Mouse (Mus musculus): ENCODE data around the gene Gm28048. TPM values are rescaled to one million over a fixed set of nuclear protein-coding genes. Genes with fewer than 3 reads are reported as not detected.
A peak's percentile ranks its signal among the peaks of the same experiment; 100 is the strongest.

Gene Gm28048
- total RNA-seq, 2 experiments from 2014 or later: 1.8 to 2.1 TPM

GRCm38 (mm10) chr11:23008181-23008823 is 26.4 kb upstream of the Gm28048 start:
- Histone ChIP-seq H3K4me3 (peak overlapping the region; percentile 93), H3K27ac (peak overlapping the region; percentile 93)
- intact Hi-C loops (cut with DNase I): loop anchor here (5.0 kb wide), 4 partner anchors 59 to 264 kb away; partner anchors contain the start of gene Xpo1
- TF ChIP-seq CTCF (IDR thresholded peaks at IDR 0.05): peak; percentile 47
- peak; percentile 89 for DNase-seq

GRCm38 (mm10) chr11:23007481-23008180 is 25.7 kb upstream of the Gm28048 start, which contains the start of gene Fam161a:
Gene Fam161a (plus strand): TSS chr11:23007531.
- no peak for TF ChIP-seq CTCF (IDR thresholded peaks at IDR 0.05)
- Histone ChIP-seq H3K27ac (peak within 1 kb of the TSS; percentile 93), H3K4me3 (peak within 1 kb of the TSS; percentile 93)
- intact Hi-C loops (cut with DNase I): loop anchor here (5.0 kb wide), 4 partner anchors 60 to 265 kb away; partner anchors contain the start of gene Xpo1
- peak; percentile 67 for DNase-seq

- Histone ChIP-seq H3K4me3 (peak overlapping the region; percentile 93), H3K27ac (peak overlapping the region; percentile 93)
- TF ChIP-seq CTCF (IDR thresholded peaks at IDR 0.05): no peak
- no peak for DNase-seq
- intact Hi-C loops (cut with DNase I): loop anchor here (5.0 kb wide), 4 partner anchors 60 to 265 kb away; partner anchors contain the start of gene Xpo1
These were observed 25.2 kb upstream of the Gm28048 start for GRCm38 (mm10) chr11:23007166-23007480.

GRCm38 (mm10) chr11:23005276-23005675 is 23.4 kb upstream of the Gm28048 start:
- intact Hi-C loops (cut with DNase I): loop anchor here (5.0 kb wide), 4 partner anchors 62 to 267 kb away; partner anchors contain the start of gene Xpo1

GRCm38 (mm10) chr11:22998308-22998707 is 16.4 kb upstream of the Gm28048 start:
- DNase-seq: no peak
- H3K4me3 ChIP-seq: no peak overlapping the region
- H3K27ac ChIP-seq: no peak overlapping the region
- no peak for TF ChIP-seq CTCF (IDR thresholded peaks at IDR 0.05)
- intact Hi-C loops (cut with DNase I): no loop called here

More at GRCm38 (mm10) chr11:23005276-23005675, 23.4 kb upstream of the Gm28048 start:
- no peak for DNase-seq
- Histone ChIP-seq H3K4me3 (no peak overlapping the region), H3K27ac (no peak overlapping the region)
- no peak for TF ChIP-seq CTCF (IDR thresholded peaks at IDR 0.05)

- intact Hi-C loops (cut with DNase I): no loop called here
- no peak overlapping the region for H3K27ac ChIP-seq
- no peak overlapping the region for H3K4me3 ChIP-seq
- no peak for TF ChIP-seq CTCF (IDR thresholded peaks at IDR 0.05)
- DNase-seq: no peak
These were observed 13.6 kb upstream of the Gm28048 start for GRCm38 (mm10) chr11:22995461-22995860.

GRCm38 (mm10) chr11:22994271-22994670 is 12.4 kb upstream of the Gm28048 start:
- TF ChIP-seq CTCF (IDR thresholded peaks at IDR 0.05): no peak
- intact Hi-C loops (cut with DNase I): no loop called here
- Histone ChIP-seq H3K4me3 (no peak overlapping the region), H3K27ac (no peak overlapping the region)
- DNase-seq: no peak

GRCm38 (mm10) chr11:22991218-22991835 is 9.4 kb upstream of the Gm28048 start:
- TF ChIP-seq CTCF (IDR thresholded peaks at IDR 0.05): no peak
- Histone ChIP-seq H3K4me3 (peak overlapping the region; percentile 76), H3K27ac (peak overlapping the region; percentile 93)
- intact Hi-C loops (cut with DNase I): no loop called here
- no peak for DNase-seq

GRCm38 (mm10) chr11:22990393-22991126 is 8.7 kb upstream of the Gm28048 start, which contains the start of gene Cct4:
Gene Cct4 (plus strand): TSS chr11:22990519.
- intact Hi-C loops (cut with DNase I): no loop called here
- no peak for TF ChIP-seq CTCF (IDR thresholded peaks at IDR 0.05)
- peak within 1 kb of the TSS; percentile 76 for H3K4me3 ChIP-seq

GRCm38 (mm10) chr11:22989786-22990185 is 7.9 kb upstream of the Gm28048 start:
- peak overlapping the region; percentile 76 for H3K4me3 ChIP-seq
- DNase-seq: no peak
- no peak for TF ChIP-seq CTCF (IDR thresholded peaks at IDR 0.05)
- intact Hi-C loops (cut with DNase I): loop anchor here (5.0 to 10.0 kb wide), 2 partner anchors 158 to 505 kb away; partner anchors contain the start of gene Ahsa2
- H3K27ac ChIP-seq: peak overlapping the region; percentile 93

More at GRCm38 (mm10) chr11:22990393-22991126, 8.7 kb upstream of the Gm28048 start, which contains the start of gene Cct4:
- H3K27ac ChIP-seq: peak within 1 kb of the TSS; percentile 93
- DNase-seq: peak; percentile 96

GRCm38 (mm10) chr11:22987357-22987756 is 5.5 kb upstream of the Gm28048 start:
- DNase-seq: peak; percentile 38
- Histone ChIP-seq H3K27ac (no peak overlapping the region), H3K4me3 (no peak overlapping the region)
- intact Hi-C loops (cut with DNase I): loop anchor here (1.0 to 10.0 kb wide), 3 partner anchors 160 to 507 kb away; partner anchors contain the start of gene Ahsa2
- TF ChIP-seq CTCF (IDR thresholded peaks at IDR 0.05): peak; percentile 89

- TF ChIP-seq CTCF (IDR thresholded peaks at IDR 0.05): no peak
- DNase-seq: no peak
- intact Hi-C loops (cut with DNase I): loop anchor here (5.0 to 10.0 kb wide), 2 partner anchors 162 to 509 kb away; partner anchors contain the start of gene Ahsa2
- no peak overlapping the region for H3K27ac ChIP-seq
- H3K4me3 ChIP-seq: no peak overlapping the region
These were observed 3.6 kb upstream of the Gm28048 start for GRCm38 (mm10) chr11:22985510-22985909.
